Mouse (Mus musculus) small intestine, adult 2 months (tissue): ENCODE measurements around the gene Snrnp35.

Source experiments
- CTCF ChIP-seq: fragments of 200-500 bp; IDR thresholded peaks from 2 replicates; pipeline ENCODE4 v1.5.1; 2012; ENCODE audit warnings: low read depth, mild to moderate bottlenecking, control low read depth, inconsistent platforms, low read length, moderate library complexity, mixed read lengths; ENCODE audit not compliant: insufficient replicate concordance, insufficient read length; ENCODE audit errors: extremely low read depth
- POLR2A ChIP-seq: fragments of 200-500 bp; IDR thresholded peaks from 2 replicates; pipeline ENCODE4 v1.6.1; 2012; ENCODE audit warnings: low read depth, mild to moderate bottlenecking, control low read depth, inconsistent platforms, low read length, moderate library complexity

DNA sequence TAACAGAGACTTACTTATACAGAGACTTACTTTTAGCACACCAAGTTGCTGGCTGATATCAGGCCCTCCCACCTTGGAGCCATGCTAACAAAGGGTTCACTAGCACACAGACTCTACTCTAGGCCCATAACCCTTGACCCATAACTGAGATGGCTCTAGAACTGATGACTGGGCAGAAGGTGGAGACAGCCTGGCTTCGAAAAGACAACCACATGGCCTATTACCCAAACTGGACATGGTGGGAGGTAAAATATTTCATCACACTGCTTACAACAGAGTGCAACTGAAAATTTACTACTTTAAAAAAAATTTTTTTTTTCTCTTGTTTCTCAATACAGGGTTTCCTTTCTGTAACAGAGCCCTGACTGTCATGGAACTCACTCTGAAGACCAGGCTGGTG lies 15.2 kb upstream of the Snrnp35 start:
- TF ChIP-seq POLR2A, result no peak
- TF ChIP-seq CTCF, result no peak
